Mouse (Mus musculus): Measurements from ENCODE around the gene Fam168a.

Fam168a gene

GRCm38 (mm10) chr7:100862353-100862752 lies 155.9 kb downstream of the Fam168a start:
- no peak for DNase-seq (ENCODE audit: inconsistent age in 2 of 2, low spot score in 1 of 2)

GRCm38 (mm10) chr7:100862828-100863638 lies 156.6 kb downstream of the Fam168a start, which contains the start of gene Relt:
Gene Relt, minus strand, starts transcription at chr7:100863446.
- DNase-seq (ENCODE audit: inconsistent age in 2 of 2, low spot score in 1 of 2) = peak; percentile 93 to 97

GRCm38 (mm10) chr7:100866675-100867074 lies 160.2 kb downstream of the Fam168a start:
- peak; percentile 68 to 89 for DNase-seq (ENCODE audit: inconsistent age in 2 of 2, low spot score in 1 of 2)

- DNase-seq (ENCODE audit: inconsistent age in 2 of 2, low spot score in 1 of 2) = no peak
These were observed 161.1 kb downstream of the Fam168a start for GRCm38 (mm10) chr7:100867561-100867960.

- peak in 1 of 2 experiments; percentile 62 for DNase-seq (ENCODE audit: inconsistent age in 2 of 2, low spot score in 1 of 2)
These were observed 162.1 kb downstream of the Fam168a start for GRCm38 (mm10) chr7:100868551-100868950.

GRCm38 (mm10) chr7:100869877-100870629 lies 163.6 kb downstream of the Fam168a start:
- DNase-seq (ENCODE audit: inconsistent age in 2 of 2, low spot score in 1 of 2) = no peak

GRCm38 (mm10) chr7:100871355-100871754 lies 164.9 kb downstream of the Fam168a start:
- DNase-seq (ENCODE audit: inconsistent age in 2 of 2, low spot score in 1 of 2) = peak in 1 of 2 experiments; percentile 44

- peak; percentile 60 to 90 for DNase-seq (ENCODE audit: inconsistent age in 2 of 2, low spot score in 1 of 2)
These were observed 165.5 kb downstream of the Fam168a start for GRCm38 (mm10) chr7:100871892-100872291.

GRCm38 (mm10) chr7:100873197-100873596 lies 166.8 kb downstream of the Fam168a start:
- no peak for DNase-seq (ENCODE audit: inconsistent age in 2 of 2, low spot score in 1 of 2)

- DNase-seq (ENCODE audit: inconsistent age in 2 of 2, low spot score in 1 of 2) = no peak
These were observed 169.4 kb downstream of the Fam168a start for GRCm38 (mm10) chr7:100875822-100876221.

GRCm38 (mm10) chr7:100876293-100876692 lies 169.9 kb downstream of the Fam168a start:
- peak in 1 of 2 experiments; percentile 61 for DNase-seq (ENCODE audit: inconsistent age in 2 of 2, low spot score in 1 of 2)

GRCm38 (mm10) chr7:100876771-100877170 lies 170.3 kb downstream of the Fam168a start:
- no peak for DNase-seq (ENCODE audit: inconsistent age in 2 of 2, low spot score in 1 of 2)

- DNase-seq (ENCODE audit: inconsistent age in 2 of 2, low spot score in 1 of 2) = peak; percentile 64 to 86
These were observed 173.2 kb downstream of the Fam168a start for GRCm38 (mm10) chr7:100879595-100879994.

GRCm38 (mm10) chr7:100881531-100881930 lies 175.1 kb downstream of the Fam168a start:
- DNase-seq (ENCODE audit: inconsistent age in 2 of 2, low spot score in 1 of 2) = peak; percentile 61 to 68

- no peak for DNase-seq (ENCODE audit: inconsistent age in 2 of 2, low spot score in 1 of 2)
These were observed 175.5 kb downstream of the Fam168a start for GRCm38 (mm10) chr7:100881950-100882349.

- no peak for DNase-seq (ENCODE audit: inconsistent age in 2 of 2, low spot score in 1 of 2)
These were observed 178.0 kb downstream of the Fam168a start for GRCm38 (mm10) chr7:100884460-100884859.

- peak in 1 of 2 experiments; percentile 89 for DNase-seq (ENCODE audit: inconsistent age in 2 of 2, low spot score in 1 of 2)
These were observed 180.1 kb downstream of the Fam168a start for GRCm38 (mm10) chr7:100886535-100886934.
